Mouse (Mus musculus) thymus, postnatal 36 days (tissue): ENCODE measurements around the gene Tmem219.
"Not testable (repeated sequence)": the region's sequence is repeated elsewhere in the genome, so short reads cannot be mapped to it uniquely, and the experiment has no call there.

Experiments used
- DNase-seq, 2 experiments: peaks; one replicate each; pipeline ENCODE4 v3.0.0; 2022; ENCODE audit warnings: mixed read lengths in 2 of 2

Gene Tmem219

DNA sequence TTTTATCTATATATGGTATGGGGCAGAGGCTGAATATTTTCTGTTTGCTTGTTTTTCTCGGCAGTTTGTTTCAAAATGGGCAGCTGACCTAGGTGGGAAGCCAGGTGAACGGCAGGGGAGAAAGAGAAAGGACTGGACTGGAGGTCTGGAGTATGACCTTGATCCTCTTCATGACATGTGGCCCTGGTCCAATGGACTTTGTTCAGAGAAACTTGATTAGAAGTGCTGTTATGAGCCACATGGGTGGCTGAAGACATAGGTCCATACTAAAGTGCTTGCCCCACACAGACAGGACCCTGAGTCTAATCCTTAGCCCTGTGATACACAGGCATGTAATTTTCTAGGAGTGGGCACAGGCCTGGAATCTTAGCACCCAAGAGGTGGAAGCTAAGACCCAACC is 1.2 kb downstream of the Tmem219 start:
- DNase-seq: no peak

DNA sequence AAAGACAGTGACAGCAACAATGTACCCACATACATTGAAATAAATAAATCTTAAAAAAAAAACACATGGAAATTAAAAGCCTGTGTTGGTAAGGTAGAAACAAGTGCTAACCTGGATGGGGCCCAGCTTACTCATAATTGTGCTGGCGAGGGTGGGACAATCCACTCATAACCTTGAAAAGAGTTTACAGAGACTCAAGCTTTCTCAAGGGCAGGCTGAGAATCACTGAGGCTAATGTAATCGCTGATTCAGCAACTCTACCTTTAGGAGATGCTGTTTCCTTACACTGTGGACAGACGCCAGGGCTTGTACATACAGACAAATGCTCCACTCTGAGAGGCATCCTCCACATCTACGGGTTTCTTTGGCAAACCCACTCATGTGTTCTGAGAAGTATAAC is 2.7 kb downstream of the Tmem219 start:
- DNase-seq: no peak

DNA sequence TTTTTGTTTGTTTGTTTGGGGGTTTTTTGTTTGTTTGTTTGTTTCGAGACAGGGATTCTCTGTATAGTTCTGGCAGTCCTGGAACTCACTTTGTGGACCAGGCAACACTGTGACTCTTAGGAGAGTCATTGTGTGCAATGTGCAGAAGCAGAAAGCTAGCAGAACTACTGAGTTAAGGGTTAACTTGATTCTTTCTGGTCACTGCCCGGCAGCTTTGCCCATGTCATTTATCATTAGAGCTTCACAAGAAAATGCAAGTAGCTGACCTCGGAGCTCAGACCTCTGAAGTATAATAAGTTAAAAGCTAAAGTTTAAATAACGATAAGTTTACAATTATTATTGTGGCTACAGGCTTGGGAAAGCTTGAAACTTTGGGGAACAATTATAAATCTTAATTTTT is 4.4 kb downstream of the Tmem219 start:
- DNase-seq: not testable (repeated sequence)

DNA sequence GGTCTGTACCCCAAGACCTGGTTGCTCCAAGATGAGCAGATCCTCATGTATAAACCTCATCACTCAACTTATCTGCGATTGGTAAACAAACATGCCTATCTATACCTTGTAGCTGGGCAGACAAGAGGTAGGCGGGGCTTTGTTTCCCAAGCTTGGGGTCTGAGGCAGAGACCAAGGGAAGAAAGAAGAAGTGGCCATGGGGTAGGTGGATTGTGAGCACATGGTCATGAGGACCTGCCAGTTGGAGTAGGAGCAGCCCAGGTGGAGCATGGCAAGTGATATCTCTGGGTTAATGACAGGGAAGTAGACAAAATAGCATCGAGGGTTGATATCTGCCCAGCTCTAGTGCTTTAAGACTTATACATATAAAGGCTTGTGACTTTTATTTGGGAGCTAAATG is 7.9 kb downstream of the Tmem219 start:
- no peak for DNase-seq

DNA sequence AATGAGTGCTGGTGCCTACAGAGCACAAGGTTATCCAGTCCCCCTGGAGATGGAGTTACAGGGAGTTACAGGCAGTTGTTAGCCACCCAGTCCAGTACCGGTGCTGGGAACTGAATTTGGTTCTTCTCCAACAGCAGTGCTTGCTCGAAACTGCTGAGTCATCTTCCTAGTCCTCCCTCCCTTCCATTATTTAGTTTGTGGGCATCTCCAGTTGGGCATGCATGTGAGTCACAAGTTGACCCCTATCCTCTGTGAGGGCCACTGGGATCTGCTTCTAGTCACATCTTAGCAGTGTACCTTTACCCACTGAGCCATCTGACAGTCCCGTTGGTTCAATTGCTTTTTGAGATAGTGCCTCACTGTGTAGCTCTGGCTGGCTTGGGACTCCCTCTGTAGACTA is 17.1 kb downstream of the Tmem219 start:
- DNase-seq: no peak

DNA sequence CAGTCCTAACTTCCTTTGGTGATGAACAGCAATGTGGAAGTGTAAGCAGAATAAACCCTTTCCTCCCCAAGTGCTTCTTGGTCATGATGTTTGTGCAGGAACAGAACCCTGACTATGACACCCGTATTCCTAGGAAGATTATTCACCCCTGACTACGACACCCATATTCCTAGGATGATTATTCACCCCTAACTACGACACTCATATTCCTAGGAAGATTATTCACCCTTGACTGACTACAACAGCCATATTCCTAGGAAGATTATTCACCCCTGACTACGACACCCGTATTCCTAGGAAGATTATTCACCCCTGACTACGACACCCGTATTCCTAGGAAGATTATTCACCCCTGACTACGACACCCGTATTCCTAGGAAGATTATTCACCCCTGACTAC is 22.9 kb downstream of the Tmem219 start:
- not testable (repeated sequence) for DNase-seq

DNA sequence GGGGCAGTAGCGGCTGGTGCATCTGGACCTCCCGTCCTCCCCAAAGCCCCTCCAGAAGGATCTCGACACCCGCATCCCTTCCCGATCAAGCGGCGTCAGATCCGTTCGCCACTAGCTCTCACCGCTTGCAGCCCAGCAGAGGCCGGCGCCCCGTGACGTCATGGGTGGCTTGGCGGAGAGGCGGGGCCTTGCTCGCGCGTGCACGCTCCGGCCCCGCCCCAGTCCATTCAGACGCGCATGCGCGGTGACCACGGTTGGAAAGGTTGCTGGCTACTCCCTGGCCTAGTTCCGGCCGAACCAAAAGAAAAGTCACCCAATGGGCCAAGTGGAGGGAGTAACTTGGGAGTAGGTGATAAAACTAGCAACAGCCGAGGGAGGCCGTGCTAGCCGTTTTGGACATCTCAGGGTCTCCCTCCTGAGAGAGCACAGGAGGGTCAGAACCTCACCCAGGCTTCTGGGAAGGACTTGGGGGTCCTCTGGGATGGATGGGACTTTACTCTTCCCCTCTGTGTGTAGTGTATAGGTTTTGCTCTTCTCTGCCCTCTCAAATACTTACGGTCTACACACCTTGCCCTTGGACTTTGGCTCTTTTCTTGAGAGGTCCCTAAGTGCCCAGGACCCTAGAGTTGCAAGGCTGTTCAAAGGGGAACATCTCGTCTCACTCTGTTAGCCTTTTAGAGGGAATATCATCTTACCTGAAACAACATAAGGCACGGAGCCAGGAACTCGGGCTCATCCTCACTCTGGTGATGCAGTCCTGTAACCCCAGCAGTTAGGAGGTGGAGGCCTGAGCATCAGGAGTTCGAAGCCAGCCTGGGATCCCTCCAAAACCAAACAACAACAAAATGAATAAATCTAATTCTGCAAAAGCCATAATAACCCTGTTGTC is 24.4 kb downstream of the Tmem219 start:
- DNase-seq: peak; percentile 92 to 94

DNA sequence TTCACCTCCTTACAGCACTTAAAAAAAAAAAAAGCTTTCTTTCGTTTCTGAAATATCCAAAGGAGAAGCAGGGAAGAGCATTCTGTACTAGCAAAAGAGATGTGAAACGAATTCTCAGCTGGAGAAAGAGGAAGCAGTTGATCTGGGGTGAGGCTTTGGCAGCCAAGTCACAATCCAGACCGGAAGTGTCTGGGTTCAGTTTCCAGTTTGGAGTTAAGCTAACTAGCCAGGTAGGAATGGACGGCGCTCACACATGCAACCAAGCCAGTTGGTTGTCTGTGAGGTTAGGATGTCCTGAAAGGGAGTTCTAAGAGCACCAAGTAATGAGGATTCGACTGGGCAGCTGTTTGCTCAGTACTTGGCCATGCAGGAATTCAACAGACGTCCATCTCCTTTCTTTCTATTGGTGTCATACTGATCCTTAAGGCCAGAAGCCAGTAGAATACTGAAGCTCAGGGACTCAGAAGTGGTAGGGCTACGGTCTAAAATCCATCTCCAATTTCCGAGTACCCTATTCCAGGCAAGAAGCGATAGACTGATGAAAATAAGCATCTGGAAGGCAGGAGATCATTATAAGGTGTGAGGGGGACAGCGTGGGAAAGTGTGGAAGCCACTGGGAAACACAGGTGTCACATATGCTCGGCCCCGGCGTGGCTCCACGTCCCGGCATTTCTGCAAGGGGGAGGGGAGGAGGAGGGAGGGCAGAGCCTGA is 25.2 kb downstream of the Tmem219 start:
- DNase-seq: peak; percentile 10 to 18

DNA sequence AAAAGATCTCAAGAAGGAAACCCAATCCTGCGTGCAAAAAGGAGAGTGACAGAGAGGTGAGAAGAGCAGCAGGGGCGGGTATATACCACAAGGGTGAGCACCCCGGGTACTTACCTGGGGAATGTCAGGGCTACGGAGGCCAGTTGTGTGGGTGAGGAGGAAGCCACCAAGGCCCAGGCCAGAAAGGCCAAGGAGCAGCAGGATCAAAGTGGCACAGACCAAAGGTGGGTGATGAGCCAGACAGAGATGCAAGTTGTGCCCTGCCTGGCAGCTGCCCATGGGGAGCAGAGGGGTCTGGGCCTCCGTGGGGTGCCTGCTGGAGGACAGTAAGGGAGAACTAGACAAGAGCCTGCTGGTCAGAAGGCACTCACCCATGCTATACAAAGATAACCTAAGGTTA is 25.8 kb downstream of the Tmem219 start:
- peak in 1 of 2 experiments; percentile 19 for DNase-seq

DNA sequence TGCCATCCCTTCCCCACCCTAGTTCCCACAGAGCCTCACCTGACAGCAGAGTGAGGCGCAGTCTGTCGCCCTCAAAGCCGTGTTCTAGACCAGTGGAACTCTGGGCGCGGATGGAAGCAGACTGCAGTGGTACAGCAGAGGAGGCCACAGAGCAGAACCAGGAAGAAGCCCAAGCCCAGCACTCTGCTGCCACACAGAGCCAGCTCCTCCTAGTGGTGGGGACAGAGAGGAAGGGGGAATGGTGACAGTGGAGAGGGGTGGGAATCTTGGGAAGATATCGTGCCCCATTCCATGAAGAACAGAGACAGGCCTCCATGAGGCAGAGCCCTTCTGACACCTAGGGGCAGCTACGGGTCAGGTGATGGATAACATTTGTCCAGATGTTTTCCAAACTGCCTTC is 33.9 kb downstream of the Tmem219 start:
- DNase-seq: no peak

DNA sequence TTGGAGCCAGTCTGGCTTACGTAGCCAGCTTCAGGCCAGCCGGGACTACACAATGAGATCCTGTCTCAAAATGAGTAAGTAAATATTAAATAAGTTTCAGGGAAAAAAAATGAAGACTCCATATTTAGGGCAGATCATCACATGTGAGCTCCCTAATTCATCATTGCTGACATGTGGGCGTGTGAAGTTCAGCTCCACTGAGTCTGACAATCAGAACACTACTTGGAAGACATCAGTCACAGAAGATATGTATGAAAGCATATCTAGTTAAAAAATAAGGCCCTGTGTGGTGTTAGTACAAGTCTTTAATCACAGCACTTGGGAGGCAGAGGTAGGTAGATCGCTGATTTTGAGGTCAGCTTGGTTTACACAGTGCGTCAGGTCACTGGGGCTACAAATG is 35.4 kb downstream of the Tmem219 start:
- no peak for DNase-seq

DNA sequence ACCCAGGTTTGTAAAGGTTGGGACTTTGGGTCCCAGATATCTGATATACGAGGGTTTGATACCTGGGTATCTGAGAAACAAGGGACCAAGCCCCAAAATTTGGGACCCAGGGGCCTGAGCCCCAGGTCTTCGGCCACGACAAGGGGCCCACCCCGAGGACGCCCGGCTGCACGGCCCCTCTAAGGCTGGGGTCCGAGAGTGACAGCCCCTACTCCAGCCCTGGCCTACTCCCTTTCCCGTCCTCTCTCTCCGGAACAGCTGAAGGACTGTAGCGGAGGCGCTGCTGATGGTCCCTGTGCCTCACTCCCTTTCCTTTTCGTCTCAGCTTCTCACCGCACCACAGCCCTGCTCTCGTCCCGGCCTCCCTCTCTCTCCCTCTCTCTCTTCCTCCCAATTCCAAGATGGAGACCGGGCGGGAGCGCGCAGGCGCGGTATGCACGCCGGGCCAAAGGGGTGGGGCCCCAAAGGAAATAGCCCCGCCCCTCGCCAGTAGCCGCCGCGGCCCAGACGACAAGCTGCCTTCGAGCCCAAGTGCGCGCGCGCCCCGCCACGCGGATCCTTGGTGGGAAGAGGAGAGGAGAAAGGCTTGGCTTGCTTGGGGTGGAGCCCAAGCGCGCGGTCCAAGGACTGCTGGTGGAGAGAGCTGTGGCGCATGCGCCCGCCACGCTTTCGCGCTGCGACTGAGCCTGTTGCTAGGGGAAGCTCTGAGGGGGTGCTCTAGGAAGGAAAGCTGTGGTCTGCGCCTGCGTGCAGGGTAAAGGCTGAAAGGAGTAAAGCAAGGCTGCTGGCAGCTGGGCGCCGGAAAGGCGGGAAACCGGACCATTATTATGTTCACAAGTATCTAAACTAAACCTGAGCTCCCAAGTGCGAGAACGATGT is 38.2 kb downstream of the Tmem219 start, which contains the start of gene Taok2:
Taok2 (minus strand) TSS at position 418 of the 879 bp plus-strand sequence.
- peak; percentile 93 to 95 for DNase-seq

DNA sequence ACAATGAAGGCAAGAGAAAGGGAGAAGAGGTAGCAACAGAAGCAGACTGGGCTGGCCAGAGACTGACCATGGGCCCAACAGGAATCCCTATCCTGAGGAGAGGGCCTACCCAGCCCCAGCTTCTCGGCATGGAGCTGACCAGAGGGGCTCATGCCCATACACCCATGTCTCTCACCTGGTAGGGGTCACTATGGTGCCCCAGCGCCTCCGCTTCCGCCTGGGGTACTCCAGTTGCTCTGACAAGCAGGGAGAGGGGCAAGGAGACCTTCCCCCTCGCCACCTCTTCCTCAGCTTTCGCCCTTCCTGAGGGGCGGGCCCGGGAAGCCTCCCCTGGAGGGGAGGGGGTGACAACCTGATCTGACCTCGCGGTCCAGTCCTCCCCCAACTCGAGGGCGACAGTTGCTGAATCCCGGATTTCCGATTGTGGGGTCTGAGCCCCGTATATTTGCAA is 39.0 kb downstream of the Tmem219 start:
- DNase-seq: peak; percentile 43 to 59

DNA sequence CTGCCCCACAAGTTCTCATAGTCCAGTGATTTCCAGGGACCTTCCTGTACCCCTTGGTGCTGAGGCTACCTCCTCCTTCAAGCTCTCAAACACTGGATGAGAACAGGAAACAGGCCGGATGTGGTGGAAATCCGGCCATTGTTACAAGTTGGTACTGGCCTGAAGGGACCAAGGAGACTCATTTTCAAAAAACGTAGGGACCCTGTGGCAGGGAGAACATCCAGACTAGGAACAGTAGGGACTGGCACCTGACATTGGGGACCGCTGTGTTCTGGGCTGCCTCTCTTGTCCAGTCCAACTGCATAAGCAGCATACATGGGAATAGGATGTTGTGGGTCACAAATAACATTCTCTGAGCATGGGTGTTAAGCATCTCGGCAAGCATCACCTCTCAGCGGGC is 41.7 kb downstream of the Tmem219 start:
- no peak for DNase-seq

DNA sequence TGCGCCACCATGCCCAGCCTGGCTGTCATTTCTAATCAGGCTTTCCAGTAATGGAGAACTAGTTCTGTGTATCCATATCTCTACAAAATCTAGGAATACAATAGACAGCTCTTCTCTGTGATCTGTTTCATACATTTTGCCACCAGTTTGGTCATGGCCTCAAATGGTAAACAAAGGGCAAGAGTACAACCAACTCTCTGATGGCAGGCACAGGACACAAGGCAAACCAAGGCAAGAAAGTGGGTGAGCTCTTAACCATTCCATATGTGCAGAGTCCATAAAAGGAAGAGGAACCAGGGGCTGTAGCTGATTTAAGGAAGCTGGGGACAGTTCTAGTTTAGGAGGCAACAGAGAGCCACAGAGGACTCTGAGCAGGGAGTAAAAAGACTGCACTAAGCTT is 45.5 kb downstream of the Tmem219 start:
- DNase-seq: no peak

DNA sequence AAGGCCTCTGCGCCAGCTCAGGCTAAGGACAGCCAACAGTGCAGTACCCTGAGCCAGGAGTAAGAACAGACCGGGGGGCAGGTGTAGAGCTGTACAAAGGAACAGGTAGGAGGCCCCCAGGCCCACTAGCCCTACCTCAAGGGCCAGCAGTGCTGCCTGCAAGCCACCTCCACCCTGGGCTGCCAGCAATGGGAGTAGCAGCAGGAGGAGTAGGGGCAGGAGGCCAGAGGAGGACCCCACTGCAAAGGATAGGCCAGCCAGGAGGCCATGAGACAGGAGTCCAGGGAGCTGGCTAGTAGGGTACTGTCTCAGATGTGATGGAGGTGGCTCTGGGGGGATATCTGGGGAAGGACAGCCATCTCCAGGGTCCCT is 52.2 kb downstream of the Tmem219 start:
- DNase-seq: no peak

DNA sequence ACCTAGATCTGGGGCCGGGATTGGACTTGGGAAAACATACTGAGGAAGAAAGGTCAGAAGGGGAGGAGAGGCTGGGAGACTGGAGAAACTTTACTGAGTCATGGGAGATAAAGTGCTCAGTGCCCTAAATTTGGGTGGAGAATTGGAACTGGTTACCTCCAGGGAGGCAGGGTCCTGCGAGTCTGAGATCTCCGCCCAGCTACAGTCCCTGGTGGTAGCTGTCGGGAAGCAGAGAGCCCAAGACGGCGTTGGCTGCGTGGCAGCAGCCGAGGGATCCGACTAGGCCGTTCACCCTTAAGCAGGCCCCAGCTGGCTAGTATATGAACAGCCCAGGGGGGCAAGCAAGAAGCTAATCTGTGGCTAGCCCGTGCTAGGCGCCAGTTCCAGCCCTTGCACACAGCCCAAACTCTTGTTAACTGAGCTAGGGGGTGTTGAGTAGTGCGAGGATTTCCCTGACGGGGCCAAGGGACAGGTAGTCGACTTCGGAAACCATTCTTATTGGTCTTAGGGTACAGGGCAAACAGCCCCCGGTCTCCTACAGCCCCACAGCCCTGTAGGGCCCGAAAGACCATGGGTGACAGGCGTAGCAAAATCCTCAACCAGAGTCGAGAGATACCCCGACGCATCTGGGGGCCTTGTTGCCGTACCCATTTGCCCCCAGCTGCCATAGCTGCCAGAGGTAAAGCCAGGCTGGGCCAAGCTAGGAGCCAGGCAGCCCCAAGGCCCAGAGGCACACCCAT is 52.8 kb downstream of the Tmem219 start:
- no peak for DNase-seq

DNA sequence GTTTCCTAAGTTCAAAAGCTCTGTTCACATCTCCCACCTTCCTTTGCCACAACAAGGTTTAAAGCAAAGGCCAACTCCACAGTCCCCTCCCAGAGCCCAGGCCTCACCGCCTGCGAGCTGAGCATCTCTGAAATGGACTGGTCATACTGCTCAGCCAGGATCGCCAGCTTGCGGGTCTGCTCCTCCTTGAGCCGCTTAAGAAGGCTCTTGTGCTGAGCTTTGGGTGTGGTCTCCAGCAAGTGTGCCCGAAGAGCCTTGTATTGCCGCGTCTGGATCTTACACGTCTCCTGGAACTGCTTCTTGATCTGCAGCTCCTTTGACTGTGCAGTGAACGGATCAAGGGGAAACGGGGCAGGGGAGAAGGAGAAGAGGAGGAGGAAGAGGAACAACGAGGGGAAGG is 54.7 kb downstream of the Tmem219 start:
- no peak for DNase-seq

DNA sequence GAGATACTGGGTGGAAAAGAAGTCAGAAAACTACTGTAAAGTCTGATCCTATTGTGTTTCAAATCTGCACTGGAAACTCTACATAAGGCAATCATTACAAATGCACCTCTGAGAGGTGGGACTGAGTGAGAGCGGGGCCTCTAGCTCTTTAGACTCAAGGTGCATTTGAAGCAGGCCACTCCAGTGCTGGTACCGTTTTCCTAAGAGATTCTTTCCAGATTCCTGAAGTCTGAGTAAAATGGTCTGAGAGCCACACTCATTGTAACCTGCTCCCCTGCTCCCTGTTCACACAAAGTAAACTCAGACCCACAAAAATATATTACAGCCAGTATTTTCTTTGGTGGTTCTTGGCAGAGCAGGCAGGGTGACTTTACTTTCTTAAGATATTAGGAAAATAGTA is 55.2 kb downstream of the Tmem219 start:
- no peak for DNase-seq

DNA sequence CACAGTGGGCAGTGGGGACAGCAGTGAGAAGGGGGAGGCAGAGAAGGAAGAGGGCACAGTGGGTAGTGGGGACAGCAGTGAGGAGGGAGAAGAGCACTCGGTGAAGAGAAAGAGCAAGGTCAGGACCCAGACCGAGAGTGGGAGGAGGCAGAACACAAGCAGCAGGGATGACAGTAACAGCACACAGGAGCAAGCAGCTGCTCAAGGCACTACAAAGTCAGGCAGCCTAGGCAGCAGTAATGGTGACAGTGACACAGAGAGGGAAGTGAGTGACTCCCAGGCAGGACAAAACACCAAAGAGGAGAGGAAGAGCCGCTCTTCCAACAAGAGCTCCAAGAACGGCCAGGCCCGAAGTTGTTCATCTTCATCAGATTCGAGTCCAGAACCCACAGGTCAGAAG is 58.9 kb downstream of the Tmem219 start:
- no peak for DNase-seq

DNA sequence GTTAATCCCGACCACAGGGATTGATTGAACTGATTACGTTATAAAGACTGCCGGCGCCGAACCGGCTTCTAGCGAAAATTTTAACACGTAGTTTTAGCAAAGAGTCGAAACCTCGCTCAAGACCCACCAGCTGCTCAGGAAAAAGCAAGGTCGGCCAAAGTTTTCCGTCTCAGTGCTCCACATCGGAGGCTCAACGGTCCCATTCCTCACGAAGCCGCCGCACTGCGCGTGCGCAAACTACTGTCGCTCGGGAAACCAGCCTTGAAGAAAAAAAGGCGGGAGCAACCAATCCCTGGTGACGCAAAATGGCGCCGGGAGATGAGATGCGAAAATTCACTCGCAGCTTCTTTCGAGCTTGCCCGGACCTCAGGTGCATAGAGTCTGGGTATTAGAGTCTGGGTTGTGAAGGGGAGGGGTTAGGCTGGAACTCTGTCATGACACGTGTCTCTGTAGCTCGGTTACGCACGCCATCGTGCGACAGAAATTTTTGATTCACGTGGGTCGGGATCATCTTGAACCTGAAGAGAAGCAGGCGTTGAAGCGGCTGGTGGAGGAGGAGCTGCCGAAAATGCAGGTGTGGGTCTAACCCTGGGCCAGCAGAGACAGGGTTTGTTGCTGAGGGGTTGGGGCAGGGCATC is 60.5 kb downstream of the Tmem219 start, which contains the start of gene Ino80e:
Ino80e (minus strand) TSS at position 231 of the 638 bp plus-strand sequence.
- DNase-seq: peak; percentile 90 to 91
